Mouse (Mus musculus) cerebellum, adult 2 months (tissue): ENCODE measurements around the gene Gm1043. TPM values are rescaled to one million over a fixed set of nuclear protein-coding genes. Genes with fewer than 3 reads are reported as not detected.

Experiments
- DNase-seq, 2 experiments: peaks; one replicate each; pipeline ENCODE4 v3.0.0; 2021
- H3K27ac ChIP-seq: fragments of 200-500 bp; 2 replicates; pipeline ENCODE4 v1.5.1; 2012; ENCODE audit warnings: low read length, control low read depth, inconsistent platforms; ENCODE audit not compliant: insufficient read depth
- H3K27me3 ChIP-seq: fragments of 200-500 bp; 2 replicates; pipeline ENCODE4 v1.6.1; 2012; ENCODE audit warnings: inconsistent platforms, mild to moderate bottlenecking, low read length, moderate library complexity; ENCODE audit not compliant: control insufficient read depth, insufficient read depth
- H3K4me1 ChIP-seq: fragments of 200-500 bp; 2 replicates; pipeline ENCODE4 v1.6.1; 2011; ENCODE audit warnings: low read length; ENCODE audit not compliant: control insufficient read depth, insufficient read depth
- H3K4me3 ChIP-seq: fragments of 200-500 bp; replicated peaks from 2 replicates; pipeline ENCODE3; 2011; ENCODE audit warnings: mild to moderate bottlenecking, low read depth, low read length, control low read depth; ENCODE audit not compliant: insufficient read depth
- CTCF ChIP-seq: fragments of 200-500 bp; IDR thresholded peaks from 2 replicates; pipeline ENCODE4 v1.5.1; 2011; ENCODE audit warnings: low read depth, mild to moderate bottlenecking, control low read depth, low read length, moderate library complexity, borderline replicate concordance; ENCODE audit not compliant: insufficient read depth
- POLR2A ChIP-seq: fragments of 200-500 bp; IDR thresholded peaks from 2 replicates; pipeline ENCODE4 v1.6.1; 2011; ENCODE audit warnings: low read length, control low read depth, borderline replicate concordance; ENCODE audit not compliant: insufficient read depth
- WGBS: fragments of 180-500 bp; shearing (Covaris S2); methylation state at CpG from one replicate; pipeline ENCODE4 v1.1.7; 2018; 5-methylcytosine and 5-hydroxymethylcytosine counted together
- polyA plus RNA-seq: library from polyadenylated mRNA; depleted of rRNA; stranded (reverse); fragments of >200 nt; gene quantifications from 2 replicates; pipeline ENCODE4 v1.2.3, GENCODE M21; 2012; rRNA removed

Gm1043 gene
- 5.9 and 6.0 TPM in 2 replicates for polyA plus RNA-seq

GRCm38 (mm10) chr5:37085241-37085640 is at the start of gene Gm1043:
TSS of gene Gm1043 (plus strand) at chr5:37085370.
- peaks cover 13% of the 10 kb centered on the region for H3K4me1 ChIP-seq
- no peak within 1 kb of the TSS for H3K27ac ChIP-seq
- TF ChIP-seq CTCF: no peak
- no peak for TF ChIP-seq POLR2A
- DNase-seq: peak in 1 of 2 experiments; percentile 17
- H3K4me3 ChIP-seq: no peak within 1 kb of the TSS
- H3K27me3 ChIP-seq: no peaks in the 10 kb centered on the region
- WGBS: 36% methylated on average over 16 of the region's 16 CpGs

- Histone ChIP-seq H3K27ac (no peak overlapping the region), H3K4me3 (no peak overlapping the region), H3K4me1 (peaks cover 5% of the 10 kb centered on the region; the same call in 1 of the 2 replicates), H3K27me3 (no peaks in the 10 kb centered on the region)
- 12% methylated on average over 6 of the region's 6 CpGs for WGBS
- TF ChIP-seq POLR2A (no peak), CTCF (no peak)
- peak in 1 of 2 experiments; percentile 54 for DNase-seq
These were observed 49.3 kb upstream of the Gm1043 start for GRCm38 (mm10) chr5:37035896-37036295.

- WGBS: 93% methylated on average over 3 of the region's 3 CpGs
- DNase-seq: no peak
- H3K27ac ChIP-seq: no peak overlapping the region
- H3K4me3 ChIP-seq: no peak overlapping the region
- no peak for TF ChIP-seq CTCF
- no peak for TF ChIP-seq POLR2A
- H3K27me3 ChIP-seq: no peaks in the 10 kb centered on the region
- peaks cover 8% of the 10 kb centered on the region for H3K4me1 ChIP-seq
These were observed 48.3 kb upstream of the Gm1043 start for GRCm38 (mm10) chr5:37036884-37037283.

- WGBS: 83% methylated on average over 6 of the region's 6 CpGs
- Histone ChIP-seq H3K27me3 (no peaks in the 10 kb centered on the region), H3K4me1 (peaks cover 8% of the 10 kb centered on the region), H3K4me3 (no peak overlapping the region), H3K27ac (no peak overlapping the region)
- no peak for DNase-seq
- TF ChIP-seq POLR2A (no peak), CTCF (no peak)
These were observed 45.3 kb upstream of the Gm1043 start for GRCm38 (mm10) chr5:37039908-37040307.

- Histone ChIP-seq H3K4me1 (peaks cover 8% of the 10 kb centered on the region), H3K27ac (no peak overlapping the region), H3K27me3 (no peaks in the 10 kb centered on the region), H3K4me3 (no peak overlapping the region)
- WGBS: 29% methylated on average over 9 of the region's 9 CpGs
- DNase-seq: no peak
- TF ChIP-seq CTCF (no peak), POLR2A (no peak)
These were observed 44.5 kb upstream of the Gm1043 start for GRCm38 (mm10) chr5:37040711-37041110.

GRCm38 (mm10) chr5:37041651-37042050 is 43.5 kb upstream of the Gm1043 start:
- H3K4me1 ChIP-seq: peaks cover 3% of the 10 kb centered on the region; the same call in 1 of the 2 replicates
- DNase-seq: no peak
- no peaks in the 10 kb centered on the region for H3K27me3 ChIP-seq
- no peak overlapping the region for H3K27ac ChIP-seq
- TF ChIP-seq CTCF (no peak), POLR2A (no peak)
- no peak overlapping the region for H3K4me3 ChIP-seq
- WGBS: 79% methylated on average over 6 of the region's 6 CpGs

GRCm38 (mm10) chr5:37042934-37043333 is 42.2 kb upstream of the Gm1043 start:
- Histone ChIP-seq H3K27me3 (no peaks in the 10 kb centered on the region), H3K4me3 (no peak overlapping the region), H3K4me1 (peaks cover 3% of the 10 kb centered on the region; the same call in 1 of the 2 replicates), H3K27ac (no peak overlapping the region)
- TF ChIP-seq CTCF (no peak), POLR2A (no peak)
- no peak for DNase-seq
- WGBS: 57% methylated on average over 4 of the region's 4 CpGs

- H3K4me1 ChIP-seq: peaks cover 3% of the 10 kb centered on the region; the same call in 1 of the 2 replicates
- TF ChIP-seq CTCF (no peak), POLR2A (no peak)
- H3K27ac ChIP-seq: no peak overlapping the region
- no peak for DNase-seq
- H3K4me3 ChIP-seq: no peak overlapping the region
- WGBS: 45% methylated on average over 2 of the region's 2 CpGs
- no peaks in the 10 kb centered on the region for H3K27me3 ChIP-seq
These were observed 40.4 kb upstream of the Gm1043 start for GRCm38 (mm10) chr5:37044793-37045192.

GRCm38 (mm10) chr5:37045582-37045981 is 39.6 kb upstream of the Gm1043 start:
- no peaks in the 10 kb centered on the region for H3K27me3 ChIP-seq
- no peak for DNase-seq
- no peak overlapping the region for H3K27ac ChIP-seq
- TF ChIP-seq CTCF: no peak
- no peak for TF ChIP-seq POLR2A
- H3K4me3 ChIP-seq: no peak overlapping the region
- 96% methylated on average over 2 of the region's 2 CpGs for WGBS
- H3K4me1 ChIP-seq: peaks cover 3% of the 10 kb centered on the region; the same call in 1 of the 2 replicates
